Mouse (Mus musculus) cortical plate, adult 2 months (tissue): ENCODE measurements at regions not wholly inside any gene's neighbourhood (a gene's known extent, or its start where the extent isn't known, plus 50 kb on each side); places are given as distances from the start of the nearest gene placed in this dataset.

Source experiments
- H3K27ac ChIP-seq: fragments of 200-500 bp; 2 replicates; pipeline ENCODE4 v1.5.1; 2012; ENCODE audit warnings: low read length, control low read depth, inconsistent platforms; ENCODE audit not compliant: insufficient read depth
- H3K4me1 ChIP-seq: fragments of 200-500 bp; 2 replicates; pipeline ENCODE4 v1.6.1; 2011; ENCODE audit warnings: low read length; ENCODE audit not compliant: control insufficient read depth, insufficient read depth
- H3K4me3 ChIP-seq: fragments of 200-500 bp; 2 replicates; pipeline ENCODE4 v1.5.1; 2011; ENCODE audit warnings: mild to moderate bottlenecking, low read length, control low read depth; ENCODE audit not compliant: insufficient read depth
- CTCF ChIP-seq: fragments of 200-500 bp; IDR thresholded peaks from 2 replicates; pipeline ENCODE4 v1.5.1; 2011; ENCODE audit warnings: mild to moderate bottlenecking, control low read depth, low read length; ENCODE audit not compliant: insufficient read depth; ENCODE audit errors: extremely low read depth
- POLR2A ChIP-seq: fragments of 200-500 bp; IDR thresholded peaks from 2 replicates; pipeline ENCODE4 v1.6.1; 2011; ENCODE audit warnings: mild to moderate bottlenecking, low read length, control low read depth; ENCODE audit not compliant: insufficient read depth; ENCODE audit errors: extremely low read depth

DNA sequence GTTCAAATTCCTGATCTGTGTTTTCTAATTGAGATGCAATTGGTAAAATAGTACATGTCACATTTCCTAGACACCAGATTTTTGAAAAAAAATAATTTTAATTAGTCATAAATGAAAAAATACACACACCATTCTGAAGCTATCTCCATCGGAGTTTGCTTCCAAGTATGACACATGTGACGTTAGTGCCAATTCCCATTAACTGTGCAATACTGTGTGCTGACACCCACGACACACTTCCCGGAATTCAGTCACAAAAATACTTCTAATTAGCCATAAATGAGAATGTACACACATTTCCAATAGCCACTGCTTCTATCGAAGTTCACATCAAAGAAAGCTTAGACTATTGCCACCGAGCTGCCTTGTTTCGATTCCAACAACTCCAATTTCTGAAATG, 258.5 kb upstream of the G2e3 start:
- TF ChIP-seq POLR2A: no peak
- no peak for TF ChIP-seq CTCF
- Histone ChIP-seq H3K27ac (no peak overlapping the region), H3K4me3 (no peak overlapping the region), H3K4me1 (no peaks in the 10 kb centered on the region)

DNA sequence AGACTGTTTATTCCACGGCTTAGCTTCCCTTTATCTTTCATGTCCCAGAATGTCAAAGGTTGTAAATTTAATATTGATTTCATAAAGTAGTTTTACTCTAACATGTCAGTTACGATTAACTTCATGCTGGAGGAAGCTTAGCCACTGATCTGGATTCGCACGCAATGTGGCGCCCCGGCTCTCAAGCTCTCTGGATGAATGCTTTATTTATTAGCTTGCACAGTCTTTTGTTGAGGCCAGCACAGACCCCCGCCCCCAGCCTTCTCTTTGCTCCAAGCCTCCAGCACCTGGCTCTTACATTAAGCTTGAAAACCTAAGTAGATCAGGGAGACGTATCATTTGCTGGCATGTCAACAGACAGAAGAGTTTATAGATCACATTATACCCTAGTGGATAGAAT, 266.1 kb upstream of the G2e3 start:
- Histone ChIP-seq H3K4me1 (no peaks in the 10 kb centered on the region; the same call in 1 of the 2 replicates), H3K27ac (no peak overlapping the region), H3K4me3 (no peak overlapping the region)
- no peak for TF ChIP-seq POLR2A
- no peak for TF ChIP-seq CTCF

DNA sequence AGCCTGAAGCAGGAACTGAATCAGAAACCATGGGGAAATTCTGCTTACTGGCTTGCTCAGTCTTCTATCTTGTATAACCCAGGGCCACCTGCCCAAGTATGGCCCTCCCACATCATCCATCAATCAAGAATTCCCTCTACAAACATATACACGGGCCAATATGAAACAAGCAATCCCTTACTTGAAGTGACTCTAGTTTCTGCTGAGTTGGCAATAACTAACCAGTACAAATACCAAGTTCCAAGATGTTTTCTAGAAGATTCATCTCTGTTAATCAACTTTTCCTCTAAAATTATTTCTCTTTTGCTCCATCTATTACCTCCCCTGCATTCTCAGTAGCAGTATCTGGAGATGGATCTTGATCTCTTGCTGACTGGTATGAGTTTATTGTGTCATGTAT, 274.4 kb upstream of the G2e3 start:
- no peak for TF ChIP-seq CTCF
- H3K27ac ChIP-seq: no peak overlapping the region
- no peaks in the 10 kb centered on the region; the same call in 1 of the 2 replicates for H3K4me1 ChIP-seq
- no peak overlapping the region for H3K4me3 ChIP-seq

DNA sequence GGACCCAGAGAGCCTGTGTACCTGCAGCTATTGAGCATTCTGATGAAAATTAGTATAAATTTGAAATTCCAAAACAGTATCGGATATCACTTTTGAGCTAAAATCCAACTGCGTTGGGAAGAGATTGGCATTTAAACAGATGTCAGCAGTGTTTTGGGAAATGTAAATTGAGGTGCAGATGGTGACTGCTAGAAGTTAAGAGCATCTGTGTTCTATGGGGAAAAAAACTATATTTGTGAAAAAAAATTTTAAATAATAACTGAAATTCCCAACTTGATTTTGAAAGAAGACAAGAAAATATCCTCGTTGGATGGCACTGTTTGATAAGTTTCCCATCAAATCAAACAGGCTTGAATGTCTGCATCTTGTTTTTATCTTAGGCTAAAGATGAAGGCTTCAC, 286.9 kb upstream of the G2e3 start:
- peaks cover 2% of the 10 kb centered on the region for H3K4me1 ChIP-seq
- H3K27ac ChIP-seq: no peak overlapping the region
- TF ChIP-seq CTCF (no peak), POLR2A (no peak)
- H3K4me3 ChIP-seq: no peak overlapping the region

DNA sequence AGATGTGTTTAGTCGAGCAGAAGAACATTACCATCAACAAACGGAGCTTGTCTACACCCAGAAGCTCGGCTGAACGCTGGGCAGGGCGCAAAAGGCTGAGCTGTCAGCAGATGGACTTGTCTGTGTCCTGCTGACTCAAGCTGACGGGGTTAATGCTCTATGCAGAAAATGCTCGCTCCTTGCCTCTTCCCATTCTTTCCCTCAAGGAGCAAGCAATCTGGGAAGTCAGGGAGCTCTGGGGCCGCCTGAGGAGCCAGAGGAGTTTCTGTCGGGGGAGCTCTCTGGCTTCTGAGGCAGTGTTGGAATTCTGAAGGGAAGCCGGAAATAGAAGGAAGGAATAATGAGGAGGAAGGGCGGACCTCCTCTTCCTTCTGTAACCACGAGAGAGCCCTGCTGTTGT, 289.3 kb upstream of the G2e3 start:
- H3K27ac ChIP-seq: peak overlapping the region; percentile 27

DNA sequence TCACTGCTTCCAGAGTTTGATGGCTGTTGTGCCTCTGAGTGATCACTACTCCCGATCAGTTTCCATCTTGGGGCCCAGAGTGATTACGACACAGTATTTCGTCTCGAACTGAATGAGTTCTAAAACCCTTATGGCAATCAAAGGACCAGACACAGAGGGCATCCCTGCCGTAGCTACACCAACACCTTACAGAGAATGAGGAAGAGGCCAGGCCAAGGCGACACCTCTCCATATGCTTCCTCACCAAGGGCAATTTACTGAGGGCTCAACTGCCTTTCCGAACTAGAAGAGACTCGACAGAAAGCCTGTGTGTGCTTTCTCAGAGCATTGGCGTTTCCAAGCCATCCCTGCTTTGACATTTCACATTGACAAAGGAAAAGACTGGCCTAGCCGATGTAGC, 289.8 kb upstream of the G2e3 start:
- peak overlapping the region; percentile 27 for H3K27ac ChIP-seq

More for the DNA sequence above, 289.3 kb upstream of the G2e3 start:
- peaks cover 2% of the 10 kb centered on the region for H3K4me1 ChIP-seq
- no peak for TF ChIP-seq CTCF
- no peak for TF ChIP-seq POLR2A
- no peak overlapping the region for H3K4me3 ChIP-seq

DNA sequence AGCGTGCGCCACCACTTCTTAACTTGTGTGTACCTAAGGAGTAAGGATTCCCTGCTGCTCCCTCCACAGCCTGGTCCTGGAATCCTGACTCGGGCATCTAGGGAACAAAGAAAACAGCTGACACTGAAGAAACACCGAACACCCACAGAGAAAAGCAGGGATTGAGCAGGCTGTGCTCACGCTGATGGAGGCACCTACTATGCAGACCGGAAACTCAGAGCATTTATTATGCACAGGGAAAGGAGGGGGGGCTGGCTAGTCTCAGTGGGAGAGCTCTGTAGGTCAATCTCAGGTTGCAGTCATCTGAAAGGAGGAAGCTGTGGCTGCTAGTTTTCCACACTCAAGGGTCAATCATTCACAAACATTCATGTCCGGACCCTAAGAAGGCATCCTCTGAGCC, 300.7 kb upstream of the G2e3 start:
- TF ChIP-seq POLR2A (no peak), CTCF (no peak)
- Histone ChIP-seq H3K4me1 (no peaks in the 10 kb centered on the region), H3K4me3 (no peak overlapping the region)

More for the DNA sequence above, 289.8 kb upstream of the G2e3 start:
- H3K4me1 ChIP-seq: peaks cover 2% of the 10 kb centered on the region
- no peak for TF ChIP-seq CTCF
- TF ChIP-seq POLR2A: no peak
- H3K4me3 ChIP-seq: no peak overlapping the region

DNA sequence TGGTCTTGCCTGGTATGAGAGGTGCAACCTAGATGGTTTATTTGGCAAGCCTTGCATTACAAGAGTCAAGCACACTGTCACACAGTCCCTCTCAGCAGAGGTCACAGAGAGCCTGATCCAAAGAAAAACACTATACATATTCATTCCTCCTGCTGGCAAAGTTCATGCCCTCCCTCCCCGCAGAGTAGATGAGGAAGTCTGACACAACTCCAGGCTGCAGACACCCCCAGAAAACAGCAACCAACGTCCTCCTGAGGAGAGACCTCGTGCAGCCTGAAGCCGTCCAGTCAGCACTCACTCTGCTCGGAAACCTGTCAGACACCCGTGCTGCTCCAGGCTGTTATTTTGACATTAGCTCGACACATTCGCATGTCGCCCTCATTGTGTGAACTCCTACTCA, 302.4 kb upstream of the G2e3 start:
- Histone ChIP-seq H3K27ac (no peak overlapping the region), H3K4me3 (no peak overlapping the region), H3K4me1 (no peaks in the 10 kb centered on the region)
- TF ChIP-seq POLR2A (no peak), CTCF (no peak)

More for the DNA sequence above, 300.7 kb upstream of the G2e3 start:
- no peak overlapping the region for H3K27ac ChIP-seq

DNA sequence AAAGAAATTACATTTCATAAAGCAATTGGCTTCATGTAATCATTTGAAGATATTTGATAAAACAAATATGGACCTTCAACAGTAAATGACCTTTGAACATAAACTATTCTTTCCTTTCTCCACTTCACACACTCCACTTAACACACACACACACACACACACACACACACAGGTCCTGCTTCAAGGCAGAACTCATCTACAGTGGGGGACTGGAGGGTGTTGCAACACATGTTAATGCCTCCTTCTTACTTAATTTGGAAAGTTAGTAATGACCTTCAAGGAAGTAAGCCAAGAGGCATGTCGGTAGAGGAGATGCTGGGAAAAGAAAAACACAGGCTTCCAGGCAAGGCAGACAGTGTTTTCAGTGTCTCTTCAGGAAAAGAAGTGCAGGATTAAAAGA, 302.8 kb upstream of the G2e3 start:
- no peak overlapping the region for H3K27ac ChIP-seq
- TF ChIP-seq CTCF: no peak
- TF ChIP-seq POLR2A: no peak

DNA sequence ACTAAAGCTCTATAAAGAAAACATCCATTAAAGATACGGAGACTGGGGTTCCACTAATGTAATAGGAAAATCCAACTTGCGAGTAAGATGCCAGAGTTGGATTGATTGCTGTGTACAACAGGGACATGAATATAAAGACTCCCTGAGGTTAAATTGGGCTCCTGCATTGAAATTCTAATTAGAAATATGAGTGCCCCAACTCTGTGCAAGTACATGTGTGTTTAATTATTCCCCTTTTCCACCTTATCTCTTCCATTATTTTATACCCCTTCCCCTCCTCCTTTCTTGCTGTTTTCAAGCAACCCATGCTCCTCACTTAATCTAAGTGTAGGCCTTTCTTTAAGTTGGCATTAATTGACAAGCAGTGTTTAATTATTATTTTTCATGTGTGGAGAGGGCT, 315.7 kb upstream of the G2e3 start:
- Histone ChIP-seq H3K27ac (no peak overlapping the region), H3K4me1 (no peaks in the 10 kb centered on the region), H3K4me3 (no peak overlapping the region)
- TF ChIP-seq CTCF (no peak), POLR2A (no peak)

More for the DNA sequence above, 302.8 kb upstream of the G2e3 start:
- H3K4me3 ChIP-seq: no peak overlapping the region
- H3K4me1 ChIP-seq: no peaks in the 10 kb centered on the region
